Mouse (Mus musculus) activated CD4-positive, CD25-positive, alpha-beta regulatory T cell, adult 4 months (primary cell): ENCODE measurements at regions not wholly inside any gene's neighbourhood (a gene's known extent, or its start where the extent isn't known, plus 50 kb on each side); places are given as distances from the start of the nearest gene placed in this dataset.
"Not testable (repeated sequence)": the region's sequence is repeated elsewhere in the genome, so short reads cannot be mapped to it uniquely, and the experiment has no call there.

Experiments
- ATAC-seq: one replicate; pipeline ENCODE4 v1.8.0; 2017

DNA sequence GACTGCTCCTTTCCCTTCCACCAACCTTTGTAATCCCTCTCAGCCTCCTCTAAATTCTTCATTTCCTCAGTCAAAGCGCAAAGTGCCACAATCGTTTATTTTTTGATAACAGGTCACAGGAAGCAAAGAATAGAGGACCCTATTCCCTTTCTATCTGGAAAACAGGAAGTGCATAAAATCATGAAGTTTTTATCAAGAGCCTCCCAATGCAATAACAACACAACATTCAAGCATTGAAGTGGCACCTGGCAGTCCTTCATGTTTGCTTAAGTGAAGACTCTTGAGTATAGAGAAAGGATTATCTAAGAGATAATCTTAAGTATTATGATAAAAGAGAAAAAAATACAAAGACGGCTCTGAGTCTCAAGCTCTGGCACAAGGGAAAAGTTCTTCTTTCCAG is 111.9 kb downstream of the Ibtk start:
- ATAC-seq: no peak

DNA sequence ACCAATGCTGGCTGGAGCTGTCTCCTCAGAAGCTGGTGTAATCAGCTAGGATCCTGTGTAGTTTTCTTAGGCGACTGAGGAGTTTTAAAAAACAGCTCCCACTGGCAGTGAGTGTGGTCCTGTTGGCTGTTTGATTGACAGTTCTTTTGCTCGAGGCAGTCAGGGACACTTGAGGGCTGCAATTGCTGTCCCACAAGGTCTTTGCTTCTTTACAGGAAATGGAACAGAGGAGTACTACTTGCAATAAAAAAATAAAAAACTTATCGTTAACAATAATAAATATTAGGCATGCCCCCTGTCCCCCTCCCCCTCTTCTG is 113.0 kb downstream of the Ibtk start:
- ATAC-seq: no peak

DNA sequence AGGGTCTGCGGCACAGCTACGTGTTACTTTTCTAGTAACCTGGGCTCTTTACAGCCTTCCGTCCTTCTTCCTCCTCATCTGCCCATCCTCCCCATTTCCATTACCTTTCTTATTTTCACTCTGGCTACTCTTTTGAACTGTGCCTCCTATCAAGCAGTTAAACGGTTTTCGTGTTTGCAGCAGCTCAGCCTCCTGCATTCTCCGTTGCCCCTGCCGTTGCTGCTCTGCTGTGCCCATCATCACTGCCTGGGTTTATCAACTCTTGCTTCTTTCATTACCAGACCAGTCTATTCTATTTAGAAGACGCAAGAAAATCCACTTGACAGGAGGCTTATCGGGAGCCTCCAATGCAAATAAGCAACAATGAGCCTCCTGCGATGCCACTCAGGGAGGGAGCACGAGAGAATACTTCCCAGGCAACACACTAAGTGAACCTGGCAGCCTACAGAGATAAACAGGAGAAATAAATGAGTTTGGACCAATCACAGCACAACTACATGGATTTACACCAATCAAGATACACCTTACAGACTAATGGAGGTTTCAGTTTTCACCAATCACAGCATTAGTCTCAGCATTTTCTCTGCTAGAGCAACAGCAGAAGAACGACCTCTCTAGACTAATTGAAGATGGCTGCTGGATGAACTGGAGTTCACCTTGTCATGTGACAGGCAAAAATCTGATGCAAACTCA is 113.5 kb downstream of the Ibtk start:
- ATAC-seq: no peak

DNA sequence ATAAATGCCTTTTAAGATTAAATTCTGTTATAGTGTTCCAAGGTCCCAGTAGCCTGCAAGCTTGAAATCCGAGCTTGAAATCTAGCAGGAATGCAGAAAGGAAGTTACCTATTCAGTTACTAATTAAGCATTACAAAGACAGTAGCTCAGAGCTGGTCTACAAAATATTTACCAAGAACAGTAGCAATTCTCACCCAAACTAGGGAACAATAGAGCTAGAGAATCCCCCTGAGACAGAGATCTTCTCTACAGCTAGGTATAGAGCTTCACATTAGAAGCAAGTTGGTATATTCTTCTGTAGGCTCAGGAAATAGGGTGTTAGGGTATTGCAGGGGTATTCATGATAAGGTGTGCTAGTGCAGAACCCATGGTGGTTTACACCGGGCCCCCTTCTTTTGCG is 114.3 kb downstream of the Ibtk start:
- not testable (repeated sequence) for ATAC-seq

DNA sequence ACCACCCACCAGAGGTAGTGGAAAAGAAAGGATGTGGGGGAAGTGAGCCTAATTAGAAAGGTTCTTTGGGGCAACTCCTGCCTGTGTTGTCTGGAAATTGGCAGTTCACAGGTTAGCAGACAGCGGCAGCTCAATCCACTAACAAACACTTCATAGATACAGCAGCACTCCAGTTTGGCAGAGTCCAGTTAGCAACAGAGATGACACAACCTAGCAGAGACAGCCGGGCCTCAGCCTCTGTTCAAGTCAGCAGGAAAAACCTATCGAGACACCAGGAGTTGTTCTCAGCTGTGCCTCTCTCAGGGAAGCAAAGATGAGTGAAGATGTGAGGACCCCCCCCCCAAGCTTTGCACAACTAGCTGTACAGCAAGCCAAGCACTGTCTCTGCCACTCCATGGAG is 131.2 kb downstream of the Ibtk start:
- no peak for ATAC-seq

DNA sequence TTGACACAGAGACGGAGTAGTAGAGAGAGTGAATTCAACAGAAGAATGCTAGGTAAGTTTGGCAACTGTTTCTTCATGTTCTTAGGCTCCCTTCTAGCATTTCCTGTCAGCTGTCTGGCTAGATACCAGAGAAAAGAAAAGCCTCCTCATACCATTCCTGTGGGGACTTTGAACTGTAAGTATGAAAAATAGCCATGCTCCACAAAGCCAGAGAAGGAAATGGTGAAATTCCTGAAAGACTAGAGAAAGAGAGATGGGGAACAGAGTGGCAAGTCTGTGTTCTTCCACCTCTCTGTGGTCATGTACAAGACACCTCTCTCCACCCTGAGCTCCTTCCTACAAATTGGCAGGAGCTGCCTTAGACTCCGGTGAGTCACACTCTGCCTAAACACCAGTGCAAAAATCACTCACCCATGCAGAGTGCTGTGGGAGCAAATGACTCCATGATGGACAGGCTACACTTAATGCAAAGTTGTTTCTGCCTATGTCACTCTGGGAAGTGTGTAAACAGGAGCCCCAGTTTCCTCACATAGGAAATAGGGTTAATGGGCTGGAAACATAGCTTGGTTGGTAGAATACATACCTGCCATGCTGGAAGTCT is 131.9 kb downstream of the Ibtk start:
- ATAC-seq: no peak

DNA sequence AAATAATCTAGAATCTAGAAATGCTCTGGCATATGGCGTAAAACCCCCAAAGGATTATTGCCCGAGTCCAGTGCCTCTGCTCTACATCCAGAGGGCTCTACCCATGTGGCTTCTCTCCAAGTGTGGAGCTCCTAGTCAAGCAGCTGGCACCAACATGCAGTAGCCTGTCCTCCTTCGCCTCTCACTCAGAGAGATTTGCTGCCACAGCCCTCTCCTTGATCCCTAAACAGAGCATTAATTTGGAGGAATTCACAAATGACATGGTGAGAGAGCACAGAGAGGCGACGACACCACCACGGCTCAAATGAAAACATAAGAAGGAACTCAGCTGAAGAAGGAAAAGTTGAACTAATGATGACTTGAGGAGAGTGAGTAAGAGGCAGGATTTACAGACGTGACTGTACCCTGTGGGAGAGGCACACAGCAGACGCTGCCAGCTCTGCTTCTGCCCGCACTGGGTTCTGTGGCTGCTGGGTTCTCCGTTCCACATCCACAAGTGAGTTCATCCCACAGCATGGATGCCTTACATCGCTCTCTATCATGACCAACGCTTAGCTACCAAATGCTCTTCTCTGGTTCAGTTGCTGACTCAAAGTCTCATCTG is 132.8 kb downstream of the Ibtk start:
- ATAC-seq: no peak

DNA sequence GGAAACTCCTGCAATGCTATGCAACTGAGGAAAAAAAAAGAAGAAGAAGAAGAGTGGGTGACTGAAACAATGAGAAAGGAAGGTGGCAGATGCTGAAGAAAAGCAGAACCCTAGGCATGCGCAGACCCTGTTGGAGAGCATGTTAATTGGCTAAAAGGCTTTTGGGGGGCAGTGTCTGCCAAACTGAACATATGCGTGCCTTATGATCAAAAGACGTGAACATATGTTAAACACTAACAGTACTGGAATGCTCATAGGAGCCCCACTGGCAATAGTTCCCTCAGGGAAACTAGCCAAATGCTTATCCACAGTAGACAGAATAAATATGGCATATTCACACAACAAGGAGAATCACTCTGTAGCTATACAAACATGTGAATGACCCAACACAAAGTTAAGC is 140.0 kb downstream of the Ibtk start:
- no peak for ATAC-seq

DNA sequence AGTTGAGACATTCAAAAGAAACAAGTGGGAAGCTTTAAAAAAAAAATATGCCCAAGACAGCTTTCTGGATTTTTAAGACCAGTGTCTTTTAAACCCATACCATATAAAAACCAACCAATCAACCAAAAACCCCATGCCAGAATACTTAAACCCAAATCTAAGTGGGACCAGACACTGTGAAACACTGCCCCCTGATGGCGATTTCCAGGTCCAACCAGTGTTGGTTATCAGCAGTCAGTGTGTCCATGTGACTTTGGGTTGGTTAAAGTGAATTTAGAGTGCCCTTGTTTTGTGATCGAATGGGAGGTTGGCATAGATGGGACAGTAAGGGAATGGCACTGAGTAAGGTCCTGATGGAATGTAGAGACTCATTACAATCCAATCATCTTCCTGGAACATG is 152.2 kb downstream of the Ibtk start:
- no peak for ATAC-seq

DNA sequence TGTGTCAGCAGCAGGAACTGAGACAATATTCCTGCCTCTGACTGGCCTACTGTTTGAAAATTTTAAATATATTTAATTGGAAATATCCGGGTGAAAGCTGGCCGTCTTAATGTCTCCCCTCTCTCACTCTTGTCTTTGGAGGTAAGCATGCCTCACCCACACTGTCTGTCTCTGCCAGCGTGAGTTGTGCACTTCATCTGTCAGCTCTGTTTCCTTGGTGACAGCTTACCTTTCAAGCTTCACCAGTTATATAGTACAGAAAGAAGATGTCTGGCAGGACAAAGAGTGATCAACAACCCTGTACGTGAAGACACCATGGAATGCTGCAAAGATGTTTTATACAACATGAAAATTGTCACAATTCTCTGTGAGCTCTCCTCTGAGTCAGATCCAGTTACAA is 155.3 kb downstream of the Ibtk start:
- no peak for ATAC-seq

DNA sequence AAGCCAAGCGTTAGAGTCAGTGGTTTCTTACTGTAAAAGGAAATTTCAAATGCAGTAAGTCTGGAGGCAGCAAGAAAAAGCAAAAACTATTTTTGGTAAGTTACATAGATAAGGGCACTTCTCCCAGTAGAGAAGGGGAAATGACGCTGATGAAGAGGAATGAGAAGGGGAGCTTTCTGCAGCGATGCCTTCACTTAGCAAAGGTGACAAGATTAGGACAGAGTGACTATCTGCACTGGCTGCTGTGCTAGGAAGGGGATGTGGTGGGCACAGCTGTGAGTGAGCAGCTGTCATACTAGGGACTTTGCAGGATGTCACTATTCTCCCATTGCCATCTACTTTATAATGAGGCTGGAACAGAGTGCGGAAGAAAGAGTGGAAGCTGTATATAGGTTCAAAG is 156.5 kb downstream of the Ibtk start:
- ATAC-seq: no peak

DNA sequence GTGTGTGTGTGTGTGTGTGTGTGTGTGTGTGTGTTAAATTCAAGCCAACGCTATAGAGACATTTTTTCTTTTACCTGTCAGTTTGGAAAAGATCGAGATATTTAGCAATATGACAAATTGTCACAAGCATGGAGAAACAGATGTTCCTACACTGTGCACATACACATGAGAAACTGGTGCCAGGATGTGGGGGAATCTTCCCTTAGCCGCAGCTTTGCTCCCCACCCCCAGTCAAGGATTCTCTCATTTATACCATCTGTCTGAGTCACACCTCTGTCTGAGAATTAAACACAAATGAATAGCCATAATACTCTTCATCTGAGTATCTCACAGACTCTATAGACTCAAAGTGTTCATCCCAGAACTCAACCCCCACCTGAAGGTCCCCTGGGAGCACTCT is 159.9 kb downstream of the Ibtk start:
- no peak for ATAC-seq

DNA sequence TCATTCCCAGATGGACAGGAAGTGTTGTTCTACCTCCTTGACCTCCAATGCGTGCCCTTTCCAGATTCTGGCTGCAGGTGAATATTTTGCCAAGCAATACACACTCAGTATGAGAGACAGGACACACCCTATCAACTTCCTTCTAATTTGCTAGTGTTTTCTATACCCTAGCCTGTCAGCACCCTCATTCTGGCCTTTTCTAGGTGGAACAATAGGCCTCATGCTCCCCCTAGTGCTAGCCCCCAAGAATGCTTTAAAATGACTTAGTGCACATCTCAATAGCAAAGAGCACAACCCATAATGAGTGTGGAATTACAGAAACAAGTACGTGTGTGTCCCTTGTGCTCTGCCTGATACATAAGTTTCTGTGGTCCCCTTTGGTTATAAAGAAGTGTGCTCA is 161.1 kb downstream of the Ibtk start:
- ATAC-seq: no peak

DNA sequence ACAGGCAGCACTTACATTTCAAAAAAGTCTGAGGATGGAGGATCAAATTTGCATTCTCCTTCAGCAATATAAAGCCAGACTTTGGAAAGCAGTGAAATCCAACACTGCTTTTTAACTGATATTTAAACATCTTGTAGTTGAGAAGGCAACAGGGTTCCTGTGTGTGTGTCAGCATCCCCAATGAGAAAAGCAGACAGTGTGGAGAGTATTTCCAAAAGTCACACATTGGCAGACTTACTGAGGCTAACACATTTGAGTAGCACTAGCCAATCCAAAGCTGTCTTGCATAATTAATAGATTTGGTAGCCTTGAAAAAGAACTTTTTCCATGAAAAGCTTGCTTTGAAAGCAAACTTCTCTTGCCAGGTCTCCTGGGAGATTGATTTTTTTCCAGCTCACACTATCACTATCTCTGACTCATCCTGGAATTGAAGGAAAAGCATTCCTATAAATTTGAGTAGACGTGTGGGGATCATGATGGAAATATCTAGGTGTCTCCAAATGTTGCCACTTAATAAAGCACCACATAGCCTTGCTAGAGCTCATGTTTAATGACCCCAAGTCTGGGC is 168.0 kb downstream of the Ibtk start:
- no peak for ATAC-seq

DNA sequence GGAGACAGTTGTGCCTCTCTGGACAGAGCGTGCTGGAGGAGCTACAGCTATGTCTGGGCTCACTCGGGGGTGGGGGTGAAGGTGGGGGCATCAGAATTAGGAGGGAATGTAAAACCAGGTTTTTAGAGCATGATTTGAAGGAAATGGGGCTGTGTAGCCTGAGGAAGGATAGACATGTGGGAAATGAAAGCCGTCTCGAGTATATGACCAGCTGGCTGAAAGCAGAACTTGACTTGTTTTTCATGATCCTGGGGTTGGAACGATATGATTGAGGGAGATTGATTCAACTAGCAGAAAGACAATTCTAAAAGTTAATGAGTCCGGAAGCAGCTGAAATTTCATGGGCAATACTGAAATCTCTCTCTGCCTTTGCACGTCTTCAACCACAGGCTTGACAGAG is 171.3 kb downstream of the Ibtk start:
- ATAC-seq: no peak

DNA sequence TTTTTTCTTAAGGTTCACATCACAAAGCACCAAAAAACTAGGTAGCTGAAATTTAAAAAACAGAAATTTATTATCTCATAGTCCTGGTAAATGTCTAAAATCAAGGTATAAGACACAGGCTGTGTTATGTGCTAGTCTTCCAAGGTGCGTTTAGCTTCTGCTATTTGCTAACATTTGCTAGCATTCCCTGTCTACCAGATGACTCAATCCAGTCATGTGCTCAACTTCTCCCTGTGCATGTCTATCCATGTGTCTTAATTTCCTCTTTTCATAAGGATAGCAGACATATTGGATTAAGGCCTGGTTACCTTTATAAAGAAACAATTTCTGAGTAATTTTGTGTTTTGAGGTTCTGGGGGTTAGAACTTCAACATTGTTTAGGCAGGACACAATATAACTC is 171.8 kb downstream of the Ibtk start:
- ATAC-seq: no peak

DNA sequence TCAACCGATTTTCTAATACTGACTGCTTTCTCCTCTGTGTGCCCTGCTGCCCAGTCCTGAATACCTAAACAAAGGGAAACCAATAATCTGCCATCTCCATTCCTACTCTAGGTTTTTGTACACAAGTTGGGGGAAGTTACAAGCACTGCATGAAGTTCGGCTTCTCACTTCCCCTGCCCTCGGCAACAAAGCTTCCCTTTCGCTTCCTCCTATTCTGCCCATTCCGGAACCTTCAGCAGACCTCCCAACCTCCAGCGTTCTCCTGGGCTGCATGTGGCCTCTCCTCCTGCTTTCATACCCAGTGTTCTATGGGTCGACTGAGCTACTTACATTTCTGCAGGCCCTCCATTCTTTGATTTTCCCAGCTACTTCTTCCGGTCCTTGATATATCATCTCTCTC is 180.3 kb downstream of the Ibtk start:
- no peak for ATAC-seq

DNA sequence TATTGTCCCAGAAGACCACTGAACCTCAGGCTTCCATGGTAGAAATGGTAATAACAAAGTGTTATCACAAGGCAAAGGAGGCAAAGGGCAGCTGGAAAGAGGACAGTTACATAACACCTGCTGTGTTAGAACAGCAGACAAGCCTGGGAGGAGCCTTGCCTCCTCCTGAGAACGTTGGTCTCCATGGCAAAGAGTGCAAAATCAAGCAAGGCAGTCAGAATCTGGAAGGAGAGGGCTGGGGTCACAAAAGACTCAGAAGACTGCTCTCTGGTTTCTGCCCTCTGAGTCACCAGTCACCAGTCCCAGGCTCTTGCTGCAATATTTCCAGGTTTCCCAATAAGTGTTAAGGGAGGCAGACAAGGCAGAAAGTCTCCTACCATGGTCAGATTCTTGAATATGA is 197.3 kb downstream of the Ibtk start:
- ATAC-seq: no peak

DNA sequence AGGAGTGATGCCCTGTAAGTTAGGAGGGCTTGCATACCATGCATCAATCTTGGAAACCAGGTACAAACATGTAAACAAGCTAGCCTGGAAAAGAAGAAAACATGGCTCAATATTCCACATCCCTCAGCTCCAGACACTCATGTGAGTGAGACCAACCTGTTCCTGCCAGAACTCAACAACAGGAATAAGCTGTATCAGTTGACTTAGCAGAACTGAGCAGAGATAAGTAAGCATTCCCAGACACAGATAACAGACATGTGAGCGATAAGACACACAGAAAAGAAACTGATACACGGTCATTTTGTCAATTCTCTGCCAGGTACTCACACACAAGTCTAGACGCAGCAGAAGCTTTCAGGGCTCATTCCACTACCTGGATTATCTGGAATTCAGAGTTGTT is 198.7 kb downstream of the Ibtk start:
- no peak for ATAC-seq

DNA sequence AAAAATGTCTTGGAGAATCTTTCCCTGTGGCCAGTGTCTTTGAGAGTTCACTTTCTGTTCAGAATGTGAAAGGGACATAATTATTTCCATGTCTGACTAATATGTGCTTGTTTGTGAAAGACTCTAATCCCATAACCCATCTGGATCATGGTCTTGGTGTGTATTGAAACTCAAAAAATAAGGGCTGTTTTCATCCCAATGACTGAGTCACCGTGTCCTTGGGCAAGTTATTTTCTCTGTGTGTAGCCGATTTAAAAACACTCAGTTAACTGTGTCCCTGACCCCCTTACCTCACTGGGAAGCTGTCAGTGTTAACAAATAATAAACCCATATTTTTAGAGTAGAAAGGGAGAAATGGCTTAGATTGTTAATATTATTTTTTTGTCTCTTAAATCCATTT is 202.9 kb downstream of the Ibtk start:
- ATAC-seq: no peak

DNA sequence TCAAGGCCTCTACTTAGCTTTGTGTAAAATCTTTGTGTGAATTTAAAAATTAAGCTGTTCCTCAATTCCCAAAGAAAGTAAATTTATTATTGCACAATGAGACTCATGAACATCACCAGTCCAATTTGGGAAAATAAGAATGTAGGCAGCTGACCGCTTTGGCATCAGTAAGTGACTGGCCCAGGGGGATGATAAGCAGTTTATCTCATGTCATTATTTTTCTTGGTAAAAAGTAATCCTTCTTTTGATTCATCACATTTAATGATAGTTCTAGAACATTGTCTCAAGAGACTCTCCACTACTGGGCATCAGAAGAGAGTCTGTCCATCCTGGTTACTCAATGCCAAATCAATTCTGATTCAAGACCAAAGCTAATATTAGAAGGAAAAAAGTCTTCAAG is 203.6 kb downstream of the Ibtk start:
- ATAC-seq: no peak

DNA sequence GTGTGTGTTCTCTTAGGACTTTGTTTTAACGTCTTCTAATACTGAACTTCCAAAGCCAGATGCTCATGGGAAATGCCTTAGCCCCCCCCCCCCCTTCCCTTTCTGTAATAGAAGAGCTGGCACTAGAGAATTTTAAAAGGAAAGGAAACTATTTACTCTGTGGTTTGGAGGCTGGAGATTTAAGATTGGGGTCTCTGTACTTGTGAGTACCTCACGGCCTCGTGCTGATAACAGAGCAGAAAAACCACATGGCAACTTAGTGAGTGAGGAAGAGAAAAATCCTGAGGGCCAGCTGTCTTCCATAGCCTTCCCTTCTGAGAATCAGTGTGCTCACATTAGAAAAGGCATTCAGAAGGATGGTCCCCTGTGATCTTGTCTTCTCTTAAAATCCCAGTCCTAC is 210.6 kb downstream of the Ibtk start:
- ATAC-seq: no peak

DNA sequence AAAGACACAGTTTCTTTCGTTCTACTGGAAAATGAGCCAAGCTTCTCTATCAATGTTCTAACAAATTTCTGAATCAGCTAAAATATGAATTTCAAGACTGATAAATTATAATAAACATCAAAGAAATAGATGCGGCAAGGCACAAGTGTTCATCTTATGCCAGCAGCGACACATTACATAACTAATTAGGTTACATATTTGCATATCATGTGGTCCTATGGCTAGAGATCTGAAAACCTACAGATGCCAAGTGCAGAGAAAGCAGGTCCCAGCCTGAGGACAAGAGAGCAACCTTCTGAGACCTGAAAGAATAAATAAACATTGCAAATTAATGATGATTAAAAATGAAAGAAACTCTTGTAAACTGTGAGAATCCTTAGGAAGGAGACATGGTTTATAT is 201.3 kb upstream of the Tent5a start:
- ATAC-seq: no peak

DNA sequence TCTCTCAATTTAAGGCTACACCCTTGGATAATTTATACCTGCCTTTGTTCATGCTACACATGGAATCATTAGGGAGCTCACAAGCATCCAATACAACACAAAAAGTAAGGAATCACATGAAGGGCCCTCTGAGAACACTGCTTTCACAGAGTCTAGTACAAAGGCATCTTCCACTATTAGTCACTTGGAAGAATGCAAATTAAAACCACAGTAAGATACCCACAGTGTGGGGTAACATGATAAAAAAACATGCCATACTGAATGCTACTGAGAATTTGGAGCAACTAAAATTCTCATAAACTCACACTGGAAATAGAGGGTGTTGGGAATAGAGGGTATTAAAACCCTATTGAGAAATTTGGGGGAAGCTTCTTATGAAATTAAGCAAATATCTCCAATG is 197.6 kb upstream of the Tent5a start:
- no peak for ATAC-seq

DNA sequence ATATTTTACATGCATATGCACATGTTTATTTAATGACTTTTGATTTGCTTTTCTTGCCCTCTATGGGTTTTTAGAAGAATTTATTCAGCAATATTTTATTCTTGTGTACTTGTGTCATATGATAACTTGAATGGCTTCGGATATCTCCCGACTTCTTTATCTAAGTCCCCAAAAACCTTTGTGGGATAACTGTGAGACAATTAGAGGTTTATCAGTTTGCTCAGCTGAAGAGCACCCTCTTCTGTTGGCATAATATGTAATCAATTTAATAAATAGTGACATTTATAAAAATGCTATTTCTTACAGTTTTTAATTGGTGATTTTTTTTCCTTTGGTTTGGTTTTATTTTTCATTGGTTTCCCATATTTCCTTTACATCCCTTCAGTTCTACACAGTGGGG is 194.2 kb upstream of the Tent5a start:
- ATAC-seq: no peak
